Mouse (Mus musculus): Measurements from ENCODE around the gene Gm17387.
"Not testable (repeated sequence)": the region's sequence is repeated elsewhere in the genome, so short reads cannot be mapped to it uniquely, and the experiment has no call there.

Gm17387 gene

DNA sequence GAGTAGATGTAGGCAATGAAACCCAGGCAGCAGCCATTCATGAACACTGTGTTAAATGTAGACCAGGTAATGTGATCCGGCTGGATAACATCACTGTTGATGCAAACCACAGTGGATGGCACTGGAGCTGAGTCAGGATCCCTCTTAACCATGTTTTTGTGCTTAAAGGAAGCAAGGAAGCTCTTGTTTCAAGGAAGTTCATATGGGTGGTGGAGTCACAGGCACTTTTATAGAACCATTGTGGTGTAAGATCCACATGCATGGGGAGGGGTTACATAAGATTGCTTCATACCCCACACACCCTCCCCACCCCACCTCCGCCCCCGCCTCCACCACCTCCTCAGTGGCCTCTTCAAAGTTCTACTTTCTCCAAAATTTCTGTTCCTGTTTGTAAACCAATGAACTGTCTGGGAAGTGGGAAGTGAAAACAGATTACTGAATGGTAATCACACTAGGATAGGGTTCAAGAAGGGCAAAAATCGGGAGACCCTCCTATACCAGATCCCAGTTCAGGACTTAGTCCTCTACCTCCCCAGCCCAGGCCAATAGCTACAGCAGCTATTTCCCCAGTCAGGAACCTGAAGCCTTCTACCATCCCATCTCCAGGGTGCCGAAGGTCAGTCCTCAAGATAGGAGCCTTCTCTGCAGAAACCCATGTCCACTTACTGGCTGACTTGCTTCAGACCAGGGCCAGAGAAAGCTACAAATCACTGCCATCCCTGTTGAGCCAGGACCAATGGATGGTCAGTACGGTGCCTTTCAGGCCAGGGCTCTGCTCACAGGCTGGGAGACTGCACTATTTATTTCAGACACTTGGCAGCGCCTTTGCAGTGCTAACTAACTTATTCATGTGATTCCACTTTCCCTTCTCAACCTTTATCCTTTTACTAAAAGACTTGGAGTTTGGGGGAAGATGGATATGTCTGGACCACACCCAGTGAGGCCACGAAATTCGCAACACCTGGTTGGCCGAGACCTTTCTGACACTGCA, 11.9 kb upstream of the Gm17387 start:
- no peak for DNase-seq

DNA sequence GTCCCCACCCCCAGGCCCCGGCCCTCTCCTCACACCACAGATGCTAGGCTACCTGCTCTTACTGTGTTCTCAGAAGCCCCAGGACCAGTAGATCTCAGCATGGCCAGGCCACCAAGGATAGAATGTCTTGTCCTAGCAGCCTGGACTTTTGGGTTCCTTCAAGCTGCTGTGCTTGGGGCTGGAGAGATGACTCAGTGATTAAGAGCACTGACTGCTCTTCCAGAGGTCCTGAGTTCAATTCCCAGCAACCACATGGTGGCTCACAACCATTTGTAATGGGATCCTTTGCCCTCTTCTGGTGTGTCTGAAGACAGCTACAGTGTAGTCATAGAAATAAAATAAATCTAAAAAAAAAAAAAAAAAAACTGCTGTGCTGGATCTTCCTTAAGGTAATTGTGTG, 11.1 kb upstream of the Gm17387 start, which contains the start of gene Ifitm6:
Ifitm6 (minus strand) TSS at position 101 of the 400 bp plus-strand sequence.
- DNase-seq = not testable (repeated sequence)

GRCm38 (mm10) chr7:141019028-141019427, 9.9 kb upstream of the Gm17387 start:
- DNase-seq = no peak

DNA sequence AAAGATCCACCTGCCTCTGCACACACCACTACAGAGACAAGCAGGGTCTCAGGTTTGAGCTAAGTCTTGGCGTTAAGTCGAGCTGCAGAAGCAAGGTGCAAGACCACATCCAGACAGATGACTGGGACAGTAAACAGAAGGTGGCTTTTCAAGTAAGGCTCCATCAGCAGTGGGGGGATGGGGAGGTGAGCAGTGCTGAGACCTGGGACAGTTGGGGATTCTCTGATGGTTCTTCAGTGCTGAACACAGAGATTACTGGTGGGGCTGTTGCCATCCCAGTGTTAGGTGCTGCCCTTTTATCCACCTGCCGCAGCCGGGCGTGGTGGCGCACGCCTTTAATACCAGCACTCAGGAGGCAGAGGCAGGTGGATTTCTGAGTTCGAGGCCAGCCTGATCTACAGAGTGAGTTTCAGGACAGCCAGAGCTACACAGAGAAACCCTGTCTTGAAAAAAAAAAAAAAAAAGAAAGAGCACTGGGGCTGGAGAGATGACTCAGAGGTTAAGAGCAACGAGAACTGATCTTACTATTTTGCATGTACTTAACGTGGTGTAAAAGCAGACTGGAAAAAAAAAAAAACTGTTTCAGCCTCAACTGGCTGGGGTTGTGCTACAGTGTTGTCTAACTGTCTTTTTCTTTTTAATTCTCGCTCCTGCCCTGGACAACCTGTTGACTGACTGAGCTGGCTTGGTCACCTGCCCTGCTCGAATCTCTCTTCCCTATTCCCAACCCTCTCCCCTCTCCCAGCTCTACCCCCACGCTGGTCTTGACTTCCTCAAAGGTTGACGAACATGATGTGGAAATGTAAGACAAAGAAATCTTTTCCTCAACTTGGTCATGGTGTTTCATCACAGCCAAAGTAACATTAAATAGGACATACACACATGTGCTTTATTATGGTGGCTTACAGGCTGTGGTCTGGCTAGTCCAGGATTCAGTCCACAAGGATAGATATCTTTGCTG, 7.2 kb upstream of the Gm17387 start:
- DNase-seq = no peak

GRCm38 (mm10) chr7:141024865-141025838, 3.8 kb upstream of the Gm17387 start:
- DNase-seq = no peak

GRCm38 (mm10) chr7:141026097-141026739, 2.7 kb upstream of the Gm17387 start:
- DNase-seq = no peak

DNA sequence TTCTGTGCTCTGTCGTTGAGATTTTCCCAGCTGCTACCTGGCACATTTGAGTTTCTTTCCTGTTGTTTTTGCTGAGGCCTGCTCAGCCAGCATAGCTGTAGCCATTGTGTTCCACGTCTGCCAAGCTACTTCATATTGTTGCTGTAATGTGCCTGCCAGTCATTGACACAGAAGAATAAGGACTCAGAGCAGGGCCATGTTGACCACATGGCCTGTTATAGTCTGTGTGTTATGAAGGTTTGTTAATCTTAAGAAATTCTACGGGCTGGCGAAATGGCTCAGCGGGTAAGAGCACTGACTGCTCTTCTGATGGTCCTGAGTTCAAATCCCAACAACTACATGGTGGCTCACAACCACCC, 2.2 kb upstream of the Gm17387 start:
- DNase-seq = no peak

DNA sequence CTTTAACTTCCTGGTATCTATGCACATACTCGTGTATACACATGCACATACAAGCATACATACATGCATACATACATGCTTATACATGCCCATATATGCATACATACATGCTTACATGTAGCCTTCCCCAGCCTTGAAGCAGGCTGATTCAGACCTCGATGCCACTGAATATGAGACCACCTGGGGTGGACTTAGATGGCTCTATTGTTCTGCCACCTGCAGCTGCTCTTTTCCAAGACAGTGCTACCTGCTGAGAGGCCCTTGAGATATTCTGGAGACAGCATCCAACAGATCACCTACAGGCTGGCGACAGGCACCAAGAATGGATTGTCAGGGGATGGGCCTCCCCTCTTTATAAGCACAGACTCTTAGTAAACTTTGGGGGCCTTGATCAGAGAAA, 1.5 kb downstream of the Gm17387 start:
- DNase-seq = no peak

DNA sequence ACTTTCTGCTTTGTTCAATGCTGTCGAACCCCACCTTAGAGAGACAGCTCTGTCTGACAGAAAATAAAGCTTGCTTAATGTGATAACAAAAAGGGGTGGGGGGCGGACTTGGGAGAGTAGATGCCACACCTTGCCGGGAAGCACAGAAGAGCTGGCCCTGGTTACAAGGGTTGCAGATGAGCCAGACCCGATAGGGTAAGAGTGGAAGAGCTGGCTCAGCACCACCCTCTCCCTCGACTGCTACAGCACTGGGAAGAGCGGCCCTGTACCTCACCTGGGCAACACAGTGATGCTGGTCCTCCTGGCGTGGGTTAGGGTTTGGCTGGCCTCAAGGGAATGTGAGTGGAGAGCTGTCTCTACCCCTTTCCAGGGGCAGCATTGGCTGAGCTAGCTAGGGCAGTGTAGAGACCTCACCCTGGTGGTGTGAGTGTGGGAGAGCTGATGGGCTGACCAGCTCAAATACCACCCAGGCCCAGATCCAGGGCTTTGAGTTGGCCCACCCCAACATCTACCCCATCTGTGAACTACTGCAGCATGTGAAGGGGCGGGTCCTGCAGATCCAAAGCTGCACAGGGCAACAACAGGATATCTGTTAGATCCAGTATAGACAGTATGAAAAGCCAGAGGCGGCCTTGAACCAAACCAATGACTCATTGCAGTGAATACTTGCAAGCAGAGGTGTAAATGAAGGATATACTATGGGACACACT, 3.7 kb downstream of the Gm17387 start:
- no peak for DNase-seq

DNA sequence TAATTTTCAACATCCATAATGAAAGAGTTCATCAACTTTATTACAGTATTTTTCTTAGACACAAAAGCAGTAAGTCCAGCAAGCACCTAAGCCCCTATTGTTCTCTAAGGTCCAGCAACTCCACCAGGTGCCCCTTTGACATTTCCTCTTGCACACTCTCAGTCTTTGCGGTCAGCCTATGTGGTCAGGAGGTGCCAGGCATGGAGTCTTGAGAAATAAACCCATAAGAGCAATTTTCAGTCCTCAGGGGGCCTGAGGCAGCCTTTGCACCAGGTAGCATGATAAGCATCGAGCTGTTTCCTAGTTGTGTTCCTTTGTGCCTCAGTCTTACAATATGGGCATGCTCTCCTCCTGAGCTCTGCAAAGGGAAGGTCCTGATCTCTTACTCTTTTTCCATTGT, 7.7 kb downstream of the Gm17387 start:
- not testable (repeated sequence) for DNase-seq

- DNase-seq = no peak
Measured at GRCm38 (mm10) chr7:141038090-141039032, 9.4 kb downstream of the Gm17387 start.

DNA sequence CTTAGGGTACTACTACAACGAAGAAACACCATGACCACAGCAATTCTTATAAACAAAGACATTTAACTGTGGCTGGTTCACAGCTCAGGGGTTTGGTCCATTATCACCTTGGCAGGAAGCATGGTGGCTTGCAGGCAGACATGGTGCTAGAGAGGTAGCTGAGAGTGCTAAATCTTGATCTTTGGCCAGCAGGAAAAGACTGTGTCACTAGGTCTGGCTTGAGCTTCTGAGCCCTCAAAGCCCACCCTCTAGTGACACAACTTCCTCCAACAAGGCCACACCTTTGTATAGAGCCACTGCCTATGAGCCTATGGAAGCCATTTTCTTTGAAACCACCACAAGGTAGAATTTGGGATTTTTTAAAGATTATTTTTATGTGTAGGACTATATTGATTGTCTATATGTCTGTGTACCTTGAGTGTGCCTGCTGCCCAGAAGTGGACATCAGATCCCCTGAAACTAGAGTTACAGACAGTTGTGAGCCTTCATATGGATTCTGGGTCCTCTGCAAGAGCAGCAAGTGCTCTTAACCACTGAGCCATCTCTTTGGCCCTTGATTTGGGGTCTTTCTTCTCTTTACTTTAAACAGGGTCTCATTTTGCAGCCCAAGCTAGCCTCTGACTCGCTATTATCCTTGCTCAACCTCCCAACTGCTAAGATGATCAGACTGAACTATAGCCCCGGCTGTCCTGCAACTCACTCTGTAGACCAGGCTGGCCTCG, 10.6 kb downstream of the Gm17387 start:
- DNase-seq = no peak

GRCm38 (mm10) chr7:141040867-141041606, 12.1 kb downstream of the Gm17387 start:
- DNase-seq = no peak

- peak; percentile 55 to 59 for DNase-seq
Measured at GRCm38 (mm10) chr7:141041661-141042060, 12.7 kb downstream of the Gm17387 start.

DNA sequence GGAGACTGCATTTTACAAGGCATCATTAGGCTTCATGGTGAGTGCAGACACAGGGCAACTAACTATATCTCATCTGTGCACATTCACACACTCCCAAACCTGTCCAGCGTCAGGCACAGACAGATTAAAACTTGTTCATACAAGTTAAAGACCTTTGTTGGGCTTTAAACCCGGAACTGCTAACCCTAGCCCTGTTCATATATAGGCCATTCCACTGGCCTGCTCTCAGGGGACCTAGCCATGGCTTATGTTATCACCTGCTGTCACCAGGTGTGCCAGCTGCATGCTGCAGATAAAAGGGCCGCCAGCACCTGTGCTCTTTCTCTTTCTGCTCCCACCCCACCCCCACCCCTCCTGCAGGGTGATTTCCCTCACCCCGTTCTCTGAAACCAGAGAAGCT, 13.6 kb downstream of the Gm17387 start:
- DNase-seq = no peak

DNA sequence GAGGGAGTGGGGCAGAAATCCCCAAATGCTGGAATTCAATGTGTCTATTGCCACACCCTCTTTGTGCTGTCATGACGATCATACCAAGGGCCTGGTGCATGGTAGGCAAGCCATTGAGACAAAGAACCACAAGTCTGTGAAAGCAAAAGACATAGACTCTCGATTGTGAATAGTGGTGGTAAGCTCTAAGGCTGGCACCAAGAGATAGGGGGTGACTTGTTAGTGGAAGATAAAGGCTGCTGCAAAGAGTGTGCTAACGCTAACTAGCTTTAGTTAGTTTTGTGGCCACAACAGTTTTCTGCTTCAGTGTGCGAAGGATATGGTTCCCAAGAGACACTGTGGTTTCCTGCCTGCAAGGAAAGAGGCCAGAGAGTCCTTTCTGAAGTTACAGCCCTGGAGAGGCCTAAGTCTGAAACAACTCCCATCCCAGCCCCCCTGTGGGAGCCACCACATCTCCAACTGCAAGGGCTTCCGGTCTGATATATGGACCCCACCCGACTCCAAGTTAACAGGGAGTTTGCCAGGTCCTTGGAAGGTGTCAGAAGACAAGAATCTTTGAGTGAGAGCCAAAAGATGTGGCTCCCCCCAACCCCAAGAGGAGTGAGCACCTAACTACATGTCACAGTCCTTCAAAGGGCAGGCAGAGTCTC, 18.1 kb downstream of the Gm17387 start:
- DNase-seq = no peak

DNA sequence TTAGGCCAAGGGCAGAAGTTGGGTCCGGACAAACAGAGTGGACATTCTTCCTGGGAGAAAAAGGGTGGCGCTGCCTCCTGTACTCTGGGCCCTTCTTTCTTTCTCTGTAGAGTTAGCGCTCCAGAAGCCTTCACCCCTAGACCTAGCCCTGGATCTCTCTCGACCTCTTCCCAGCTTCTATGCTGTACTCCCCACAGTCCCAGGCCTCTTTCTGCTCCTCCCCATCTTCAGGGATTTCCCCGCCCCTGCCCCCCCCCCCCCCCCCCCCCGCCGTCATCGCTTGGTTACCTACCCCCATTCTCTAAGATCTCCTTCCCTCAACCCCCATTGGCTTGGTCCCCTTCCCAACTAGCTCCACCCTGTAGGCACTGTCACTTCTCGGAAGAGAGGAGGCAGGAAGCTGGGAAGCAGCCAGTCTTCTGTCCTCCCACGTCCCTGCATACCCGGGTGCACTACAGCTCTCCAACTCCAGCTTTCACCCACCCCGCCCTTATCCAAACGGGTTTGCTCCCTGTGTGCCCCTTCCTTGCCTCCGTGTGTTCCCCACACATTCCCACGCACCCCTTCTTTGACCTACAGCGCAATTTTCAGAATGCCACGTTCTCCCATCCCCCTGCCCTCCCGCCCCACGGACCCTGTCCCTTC, 18.8 kb downstream of the Gm17387 start:
- DNase-seq = peak; percentile 50 to 55

Data from cerebellum, adult 18-20 months (tissue).